ENCODE assay signal across 7 mouse cellular contexts in genomic region chr2:84727172-84727858, GRCm38 (mm10). TPM values are rescaled to one million over a fixed set of nuclear protein-coding genes. Genes with fewer than 3 reads are reported as not detected.
A peak's percentile ranks its signal among the peaks of the same experiment; 100 is the strongest.
DNase-seq lines count a peak whose midpoint lies in the region; ATAC-seq lines count a peak whose summit lies in the region.

Gene Clp1, minus strand, starts transcription at chr2:84727350.

- H3K4me3 ChIP-seq in intestine, embryonic 16.5 days (ENCODE audit: low read length) = peak within 1 kb of the TSS; percentile 56
- H3K4me3 ChIP-seq in midbrain, embryonic 11.5 days (ENCODE audit: low read depth, low read length) = peak within 1 kb of the TSS; percentile 61

- intact Hi-C loops in left cerebral cortex, postnatal 36 days (cut with DNase I) = loop anchor here (1.0 kb wide), 1 partner anchor 12 kb away; the partner anchor contains the start of gene Zdhhc5

- peak within 1 kb of the TSS; percentile 89 for H3K27ac ChIP-seq in intestine, embryonic 16.5 days (ENCODE audit: low read length)
- H3K27ac ChIP-seq in midbrain, embryonic 11.5 days (ENCODE audit: low read depth, low read length) = peak within 1 kb of the TSS; percentile 58; the same call in 1 of the 2 replicates

- peaks cover 3% of the 10 kb centered on the region; the same call in 1 of the 2 replicates for H3K36me3 ChIP-seq in intestine, embryonic 16.5 days (ENCODE audit: control insufficient read depth, insufficient read depth, low read length)
- H3K36me3 ChIP-seq in midbrain, embryonic 11.5 days (ENCODE audit: control insufficient read depth, insufficient read depth, low read length) = peaks cover 8% of the 10 kb centered on the region; the same call in 1 of the 2 replicates

- peak within 1 kb of the TSS; percentile 74 for H3K9ac ChIP-seq in intestine, embryonic 16.5 days (ENCODE audit: low read depth, low read length)
- H3K9ac ChIP-seq in midbrain, embryonic 11.5 days (ENCODE audit: low read length) = peak within 1 kb of the TSS; percentile 52

- H3K4me1 ChIP-seq in intestine, embryonic 16.5 days (ENCODE audit: control insufficient read depth, insufficient read depth, low read length) = peaks cover 12% of the 10 kb centered on the region
- H3K4me1 ChIP-seq in midbrain, embryonic 11.5 days (ENCODE audit: control insufficient read depth, insufficient read depth, low read length) = peaks cover 14% of the 10 kb centered on the region

- peak; percentile 97 for DNase-seq in adrenal gland, adult 8-10 months
- peak; percentile 93 for DNase-seq in embryo, embryonic 9.5 days (ENCODE audit: extremely low spot score)
- DNase-seq in gastrocnemius, postnatal 4 days (ENCODE audit: low spot score in 2 of 2) = peak; percentile 87 to 95
- peak; percentile 96 to 97 for DNase-seq in left cerebral cortex, postnatal 36 days (ENCODE audit: low spot score in 2 of 2)
- DNase-seq in midbrain, embryonic 11.5 days (ENCODE audit: low spot score, missing footprints) = peak; percentile 99
- DNase-seq in skeletal muscle tissue, adult 2 months (ENCODE audit: low read depth, low spot score) = peak; percentile 95

- WGBS in intestine, embryonic 16.5 days = under 1% methylated on average over 39 of the region's 39 CpGs
- under 1% methylated on average over 39 of the region's 39 CpGs for WGBS in midbrain, embryonic 11.5 days

- ATAC-seq in intestine, embryonic 16.5 days = peak; percentile 97
- ATAC-seq in midbrain, embryonic 11.5 days (ENCODE audit: low FRiP score) = peak; percentile 97

- H3K27me3 ChIP-seq in intestine, embryonic 16.5 days (replicated peaks; ENCODE audit: control insufficient read depth, insufficient read depth, low read length) = no peaks in the 10 kb centered on the region
- H3K27me3 ChIP-seq in midbrain, embryonic 11.5 days (ENCODE audit: control insufficient read depth, insufficient read depth, low read length) = no peaks in the 10 kb centered on the region

- peak within 1 kb of the TSS; percentile 64 for H3K4me2 ChIP-seq in intestine, embryonic 16.5 days (ENCODE audit: low read depth, low read length)
- H3K4me2 ChIP-seq in midbrain, embryonic 11.5 days = peak within 1 kb of the TSS; percentile 88

- no peaks in the 10 kb centered on the region for H3K9me3 ChIP-seq in intestine, embryonic 16.5 days (ENCODE audit: control insufficient read depth, low read length)
- H3K9me3 ChIP-seq in midbrain, embryonic 11.5 days (ENCODE audit: control insufficient read depth, low read length) = no peaks in the 10 kb centered on the region

RNA-seq across cellular contexts. Expression of gene Clp1, which starts in this region (rescaled TPM):
- total RNA-seq in adrenal gland, adult 8-10 months (2022) = 10 to 100 TPM; 12.6 to 15.2 (median 14.3) TPM
- 1 to 10 TPM; 6.8 to 8.6 TPM for total RNA-seq in gastrocnemius, postnatal 4 days (2021)
- 28.3 and 28.4 TPM in 2 replicates for polyA plus RNA-seq in intestine, embryonic 16.5 days (2015; fragmentation: Nextera tagmentation; extraction: Ambion mirVana)
- 10 to 100 TPM in 1 of 2 experiments, 1 to 10 TPM in 1; 6.6 to 10.5 TPM for total RNA-seq in left cerebral cortex, postnatal 36 days (2021)
- 54.4 and 57.0 TPM in 2 replicates for polyA plus RNA-seq in midbrain, embryonic 11.5 days (2014; fragmentation: Nextera tagmentation; extraction: Ambion mirVana)

Comparison
In these comparisons a context has a peak if more than half of its experiments do, and no peak if none do; other contexts are left out.
1. Peak in every context shown above with its lines: DNase-seq, ATAC-seq, H3K4me3 ChIP-seq and H3K27ac ChIP-seq.